Comparison of ENCODE assay signal across 18 mouse cellular contexts in genomic region chr2:28881275-28881674, GRCm38 (mm10). TPM values are rescaled to one million over a fixed set of nuclear protein-coding genes. Genes with fewer than 3 reads are reported as not detected.
DNase-seq lines count a peak whose midpoint lies in the region; ATAC-seq and TF ChIP-seq lines count a peak whose summit lies in the region.
"Had no signal": no experiment of that assay in that cellular context is flagged by ENCODE, and none has a peak within 500 bp of the region (broad histone marks: within the 10 kb centered on the region; RNA-seq: fewer than 3 reads in every experiment).

No protein-coding gene starts in this region.

- no peak overlapping the region for H3K4me3 ChIP-seq in hindbrain, embryonic 15.5 days
- H3K4me3 ChIP-seq in hindbrain, embryonic 13.5 days: no peak overlapping the region
- H3K4me3 ChIP-seq in midbrain, postnatal 0 days (ENCODE audit: low read depth, low read length): no peak overlapping the region
- no peak overlapping the region for H3K4me3 ChIP-seq in midbrain, embryonic 14.5 days (replicated peaks; ENCODE audit: low read depth, low read length)
- H3K4me3 ChIP-seq: embryonic facial prominence, embryonic 10.5 days; left cerebral cortex, adult 2 months; megakaryocyte, embryonic 14.5 days had no signal

- H3K36me3 ChIP-seq in hindbrain, embryonic 15.5 days: peaks cover 22% of the 10 kb centered on the region
- H3K36me3 ChIP-seq in hindbrain, embryonic 13.5 days: peaks cover 58% of the 10 kb centered on the region
- peaks cover 16% of the 10 kb centered on the region for H3K36me3 ChIP-seq in midbrain, postnatal 0 days (ENCODE audit: insufficient read depth, low read length)
- peaks cover 50% of the 10 kb centered on the region for H3K36me3 ChIP-seq in midbrain, embryonic 14.5 days (ENCODE audit: control insufficient read depth, insufficient read depth, low read length)

- no peak for TF ChIP-seq CTCF in midbrain, postnatal 0 days (IDR thresholded peaks at IDR 0.05)

- DNase-seq in cerebellum, adult 11 months: peak; percentile 18
- DNase-seq in midbrain, postnatal 0 days (ENCODE audit: low spot score): peak; percentile 57
- no peak for DNase-seq in midbrain, embryonic 14.5 days
- DNase-seq in cerebellum, postnatal 25 days: peak; percentile 35 to 66
- DNase-seq: kidney, adult 18-20 months; liver, postnatal 0 days; thymus, adult 18-20 months had no signal

- no peak for ATAC-seq in cerebellum, adult (ENCODE audit: insufficient number of reproducible peaks, low FRiP score, low TSS enrichment)
- ATAC-seq in hindbrain, embryonic 15.5 days (ENCODE audit: low FRiP score, low read depth): peak; percentile 45; the same call in 1 of the 2 replicates
- no peak for ATAC-seq in hindbrain, embryonic 13.5 days (ENCODE audit: low FRiP score)
- no peak for ATAC-seq in midbrain, postnatal 0 days (ENCODE audit: low FRiP score)
- no peak for ATAC-seq in midbrain, embryonic 14.5 days (ENCODE audit: low FRiP score, low TSS enrichment)
- no peak for ATAC-seq in CD4-positive, CD25-positive, alpha-beta regulatory T cell, adult 4 months
- ATAC-seq: liver, postnatal 0 days had no signal

- H3K9ac ChIP-seq in hindbrain, embryonic 15.5 days: no peak overlapping the region
- H3K9ac ChIP-seq in hindbrain, embryonic 13.5 days: no peak overlapping the region
- H3K9ac ChIP-seq in midbrain, postnatal 0 days (replicated peaks; ENCODE audit: low read length, poor library complexity, severe bottlenecking): no peak overlapping the region
- no peak overlapping the region for H3K9ac ChIP-seq in midbrain, embryonic 14.5 days (replicated peaks; ENCODE audit: low read length)
- H3K9ac ChIP-seq: liver, postnatal 0 days had no signal

- H3K27me3 ChIP-seq in hindbrain, embryonic 15.5 days: no peaks in the 10 kb centered on the region
- no peaks in the 10 kb centered on the region for H3K27me3 ChIP-seq in hindbrain, embryonic 13.5 days
- no peaks in the 10 kb centered on the region for H3K27me3 ChIP-seq in midbrain, postnatal 0 days (ENCODE audit: insufficient read depth, low read length)
- no peaks in the 10 kb centered on the region for H3K27me3 ChIP-seq in midbrain, embryonic 14.5 days (ENCODE audit: control insufficient read depth, insufficient read depth, low read length)
- H3K27me3 ChIP-seq: megakaryocyte, embryonic 14.5 days had no signal

- WGBS in hindbrain, embryonic 15.5 days: 76% methylated on average over 3 of the region's 3 CpGs
- 92% methylated on average over 3 of the region's 3 CpGs for WGBS in hindbrain, embryonic 13.5 days
- 90% methylated on average over 3 of the region's 3 CpGs for WGBS in midbrain, postnatal 0 days
- WGBS in midbrain, embryonic 14.5 days: 92% methylated on average over 3 of the region's 3 CpGs

- no peaks in the 10 kb centered on the region for H3K9me3 ChIP-seq in hindbrain, embryonic 15.5 days
- H3K9me3 ChIP-seq in hindbrain, embryonic 13.5 days: no peaks in the 10 kb centered on the region
- H3K9me3 ChIP-seq in midbrain, postnatal 0 days (ENCODE audit: low read length): no peaks in the 10 kb centered on the region
- H3K9me3 ChIP-seq in midbrain, embryonic 14.5 days (ENCODE audit: control insufficient read depth, low read length): no peaks in the 10 kb centered on the region
- H3K9me3 ChIP-seq: embryonic facial prominence, embryonic 10.5 days; G1E; megakaryocyte, embryonic 14.5 days had no signal

- no peak overlapping the region for H3K27ac ChIP-seq in hindbrain, embryonic 15.5 days (replicated peaks)
- no peak overlapping the region for H3K27ac ChIP-seq in hindbrain, embryonic 13.5 days
- H3K27ac ChIP-seq in midbrain, postnatal 0 days (ENCODE audit: low read depth, low read length): no peak overlapping the region
- no peak overlapping the region for H3K27ac ChIP-seq in midbrain, embryonic 14.5 days (replicated peaks; ENCODE audit: low read depth, low read length)
- H3K27ac ChIP-seq: embryonic facial prominence, embryonic 10.5 days; left cerebral cortex, adult 2 months had no signal

- H3K4me1 ChIP-seq in hindbrain, embryonic 15.5 days (replicated peaks): no peaks in the 10 kb centered on the region
- peaks cover 3% of the 10 kb centered on the region; the same call in 1 of the 2 replicates for H3K4me1 ChIP-seq in hindbrain, embryonic 13.5 days (replicated peaks)
- H3K4me1 ChIP-seq in midbrain, postnatal 0 days (ENCODE audit: insufficient read depth, low read length): no peaks in the 10 kb centered on the region
- peaks cover 14% of the 10 kb centered on the region for H3K4me1 ChIP-seq in midbrain, embryonic 14.5 days (ENCODE audit: control insufficient read depth, insufficient read depth, low read length)
- H3K4me1 ChIP-seq: embryonic facial prominence, embryonic 10.5 days; megakaryocyte, embryonic 14.5 days had no signal

- H3K4me2 ChIP-seq in hindbrain, embryonic 15.5 days: no peak overlapping the region
- H3K4me2 ChIP-seq in hindbrain, embryonic 13.5 days: no peak overlapping the region
- no peak overlapping the region for H3K4me2 ChIP-seq in midbrain, postnatal 0 days (ENCODE audit: low read depth, low read length, poor library complexity, severe bottlenecking)
- H3K4me2 ChIP-seq in midbrain, embryonic 14.5 days (ENCODE audit: low read length): no peak overlapping the region

RNA-seq across cellular contexts. Expression of gene Barhl1, which starts 35.2 kb away (rescaled TPM):
- 43.3 and 60.4 TPM in 2 replicates for polyA plus RNA-seq in hindbrain, embryonic 15.5 days (2015; fragmentation: Nextera tagmentation; extraction: Ambion mirVana)
- polyA plus RNA-seq in hindbrain, embryonic 13.5 days (2015; fragmentation: Nextera tagmentation; extraction: Ambion mirVana): 11.4 and 17.1 TPM in 2 replicates
- total RNA-seq in midbrain, postnatal 0 days (2014; rRNA removed): 36.8 and 49.0 TPM in 2 replicates
- 36.8 and 36.9 TPM in 2 replicates for polyA plus RNA-seq in midbrain, postnatal 0 days (2015; fragmentation: Nextera tagmentation; extraction: Ambion mirVana)
- polyA plus RNA-seq in midbrain, embryonic 14.5 days (2014; fragmentation: Nextera tagmentation; extraction: Ambion mirVana): 58.4 and 61.6 TPM in 2 replicates
- polyA plus RNA-seq in CD4-positive, CD25-positive, alpha-beta regulatory T cell, adult 4 months (2017; shearing (Covaris generic)): not detected
- total RNA-seq: heart, adult 18-20 months; layer of hippocampus, adult 18-20 months; left cerebral cortex, adult 2 months had no signal
- polyA plus RNA-seq: heart, postnatal 0 days; liver, postnatal 0 days had no signal

RNA-seq across cellular contexts. Expression of gene Ddx31, which starts 41.1 kb away (rescaled TPM):
- polyA plus RNA-seq in hindbrain, embryonic 15.5 days (2015; fragmentation: Nextera tagmentation; extraction: Ambion mirVana): 12.4 and 17.3 TPM in 2 replicates
- polyA plus RNA-seq in hindbrain, embryonic 13.5 days (2015; fragmentation: Nextera tagmentation; extraction: Ambion mirVana): 14.1 and 15.9 TPM in 2 replicates
- total RNA-seq in midbrain, postnatal 0 days (2014; rRNA removed): 18.2 and 18.5 TPM in 2 replicates
- 8.3 and 10.3 TPM in 2 replicates for polyA plus RNA-seq in midbrain, postnatal 0 days (2015; fragmentation: Nextera tagmentation; extraction: Ambion mirVana)
- polyA plus RNA-seq in midbrain, embryonic 14.5 days (2014; fragmentation: Nextera tagmentation; extraction: Ambion mirVana): 11.8 and 14.4 TPM in 2 replicates
- 10 to 100 TPM; 15.3 to 15.9 TPM for polyA plus RNA-seq in CD4-positive, CD25-positive, alpha-beta regulatory T cell, adult 4 months (2017; shearing (Covaris generic))

RNA-seq across cellular contexts. Expression of gene Gtf3c4, which starts 41.1 kb away (rescaled TPM):
- polyA plus RNA-seq in hindbrain, embryonic 15.5 days (2015; fragmentation: Nextera tagmentation; extraction: Ambion mirVana): 19.9 and 20.4 TPM in 2 replicates
- 18.2 and 18.6 TPM in 2 replicates for polyA plus RNA-seq in hindbrain, embryonic 13.5 days (2015; fragmentation: Nextera tagmentation; extraction: Ambion mirVana)
- 66.3 and 84.2 TPM in 2 replicates for total RNA-seq in midbrain, postnatal 0 days (2014; rRNA removed)
- polyA plus RNA-seq in midbrain, postnatal 0 days (2015; fragmentation: Nextera tagmentation; extraction: Ambion mirVana): 13.7 and 15.0 TPM in 2 replicates
- 32.0 and 38.5 TPM in 2 replicates for polyA plus RNA-seq in midbrain, embryonic 14.5 days (2014; fragmentation: Nextera tagmentation; extraction: Ambion mirVana)
- polyA plus RNA-seq in CD4-positive, CD25-positive, alpha-beta regulatory T cell, adult 4 months (2017; shearing (Covaris generic)): 1 to 10 TPM; 3.2 to 3.3 TPM

Comparison
In these comparisons a context has a peak if more than half of its experiments do, and no peak if none do; other contexts are left out.
1. RNA of gene Barhl1, which starts 35.2 kb away (polyA plus RNA-seq): 58.4 to 61.6 TPM in midbrain, embryonic 14.5 days, 43.3 to 60.4 TPM in hindbrain, embryonic 15.5 days, 36.8 to 36.9 TPM in midbrain, postnatal 0 days and 11.4 to 17.1 TPM in hindbrain, embryonic 13.5 days; not detected in CD4-positive, CD25-positive, alpha-beta regulatory T cell, adult 4 months; every median in the first group is over 10 times any median in the second.